Mouse (Mus musculus) myocyte (in vitro differentiated cells): Measurements from ENCODE around the gene Ccndbp1. TPM values are rescaled to one million over a fixed set of nuclear protein-coding genes. Genes with fewer than 3 reads are reported as not detected.
"Not testable (repeated sequence)": the region's sequence is repeated elsewhere in the genome, so short reads cannot be mapped to it uniquely, and the experiment has no call there.

Experiments used
- H3K27me3 ChIP-seq: one replicate; pipeline ENCODE4 v1.6.1; 2011; ENCODE audit not compliant: control insufficient read depth, insufficient read depth, insufficient read length
- H3K36me3 ChIP-seq: one replicate; pipeline ENCODE4 v1.6.1; 2011; ENCODE audit not compliant: control insufficient read depth, insufficient read depth
- H3K4me2 ChIP-seq: one replicate; pipeline ENCODE4 v1.6.1; 2011; ENCODE audit warnings: low read depth, control low read depth
- H3K4me3 ChIP-seq: one replicate; pipeline ENCODE4 v1.5.1; 2011; ENCODE audit warnings: mild to moderate bottlenecking, control low read depth, moderate library complexity
- H3K79me2 ChIP-seq: one replicate; pipeline ENCODE4 v1.6.1; 2011; ENCODE audit not compliant: control insufficient read depth, insufficient read depth
- H3ac ChIP-seq: one replicate; pipeline ENCODE4 v1.6.1; 2011; ENCODE audit not compliant: control insufficient read depth, insufficient read length
- CEBPB ChIP-seq: IDR thresholded peaks from 2 replicates; pipeline ENCODE4 v1.6.1; 2011; ENCODE audit warnings: mild to moderate bottlenecking, moderate library complexity; ENCODE audit not compliant: poor library complexity, insufficient read depth, severe bottlenecking
- E2F4 ChIP-seq: IDR thresholded peaks from one replicate; pipeline ENCODE4 v1.6.1; 2011; ENCODE audit warnings: mild to moderate bottlenecking, control low read depth, moderate library complexity; ENCODE audit not compliant: insufficient read depth
- MAX ChIP-seq: IDR thresholded peaks from one replicate; pipeline ENCODE4 v1.6.1; 2011; ENCODE audit warnings: low read depth, mild to moderate bottlenecking, control low read depth
- MYOD1 ChIP-seq, 3 experiments: IDR thresholded peaks; one replicate each; pipeline ENCODE4 v1.6.1; 2011; ENCODE audit warnings: control low read depth in 2 of 3, low read depth in 2 of 3, mild to moderate bottlenecking in 2 of 3, moderate library complexity in 1 of 3; ENCODE audit not compliant: insufficient read length in 2 of 3, control insufficient read depth in 1 of 3
- MYOG ChIP-seq, 3 experiments: IDR thresholded peaks; one replicate each; pipeline ENCODE4 v1.6.1; 2011; ENCODE audit warnings: control low read depth in 2 of 3, low read depth in 2 of 3, mild to moderate bottlenecking in 2 of 3; ENCODE audit not compliant: insufficient read length in 2 of 3, control insufficient read depth in 1 of 3, insufficient read depth in 1 of 3
- POLR2A ChIP-seq: IDR thresholded peaks from one replicate; pipeline ENCODE4 v1.6.1; 2011; ENCODE audit warnings: low read depth, mild to moderate bottlenecking, control low read depth, moderate library complexity; ENCODE audit not compliant: insufficient read length
- POLR2AphosphoS2 ChIP-seq: IDR thresholded peaks from one replicate; pipeline ENCODE4 v1.6.1; 2011; ENCODE audit warnings: low read depth, control low read depth; ENCODE audit not compliant: insufficient read length
- REST ChIP-seq: IDR thresholded peaks from one replicate; pipeline ENCODE4 v1.6.1; 2011; ENCODE audit warnings: mild to moderate bottlenecking, control low read depth, moderate library complexity; ENCODE audit not compliant: insufficient read depth, insufficient read length
- SRF ChIP-seq: IDR thresholded peaks from one replicate; pipeline ENCODE4 v1.6.1; 2011; ENCODE audit warnings: low read depth; ENCODE audit not compliant: control insufficient read depth, insufficient read length
- TCF12 ChIP-seq: IDR thresholded peaks from one replicate; pipeline ENCODE4 v1.6.1; 2011; ENCODE audit warnings: mild to moderate bottlenecking, control low read depth; ENCODE audit not compliant: poor library complexity, insufficient read depth, severe bottlenecking
- TCF3 ChIP-seq: IDR thresholded peaks from one replicate; pipeline ENCODE4 v1.6.1; 2011; ENCODE audit warnings: low read depth, control low read depth; ENCODE audit not compliant: insufficient read length
- USF1 ChIP-seq: IDR thresholded peaks from one replicate; pipeline ENCODE4 v1.6.1; 2011; ENCODE audit warnings: low read depth, mild to moderate bottlenecking, control low read depth, moderate library complexity
- polyA plus RNA-seq: library from polyadenylated mRNA; unstranded; fragments of >200 nt; fragmentation: generic; extraction: Trizol; gene quantifications from one replicate; pipeline ENCODE4 v1.2.1, GENCODE M21; 2012; ENCODE audit warnings: missing spikeins

Gene Ccndbp1
- polyA plus RNA-seq, 1 experiment: 48.4 TPM

DNA sequence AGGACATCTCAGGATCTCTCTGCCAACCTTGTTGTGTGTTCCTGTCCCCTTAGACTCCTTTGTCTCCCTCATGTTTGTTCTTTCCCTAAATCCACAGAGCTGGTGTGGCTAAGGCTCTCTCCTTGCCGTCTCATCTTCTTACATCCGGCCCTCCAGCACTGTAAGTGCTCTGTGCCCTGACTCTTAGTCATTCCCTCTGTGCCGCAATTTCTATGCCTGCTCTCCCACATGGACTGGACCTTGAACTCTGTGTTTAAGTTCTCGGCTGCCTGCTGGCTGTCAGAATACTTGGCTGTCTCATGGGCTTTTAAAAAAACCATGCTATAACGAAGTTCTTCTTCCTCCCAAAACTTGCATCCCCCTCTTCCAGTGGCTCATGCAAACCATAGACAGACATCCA, 14.7 kb downstream of the Ccndbp1 start:
- no peaks in the 10 kb centered on the region for H3K79me2 ChIP-seq
- H3ac ChIP-seq: no peak overlapping the region
- H3K27me3 ChIP-seq: peaks cover 21% of the 10 kb centered on the region
- no peak overlapping the region for H3K4me3 ChIP-seq
- TF ChIP-seq POLR2AphosphoS2 (no peak), SRF (no peak), USF1 (no peak), POLR2A (no peak), REST (no peak), MYOG (IDR thresholded peaks at IDR 0.05; ENCODE audit: control insufficient read depth in 1 of 3, insufficient read depth in 1 of 3, insufficient read length in 2 of 3, low read depth in 2 of 3) (no peak), TCF3 (no peak), CEBPB (no peak), TCF12 (no peak), E2F4 (no peak), MYOD1 (IDR thresholded peaks at IDR 0.05; ENCODE audit: control insufficient read depth in 1 of 3, insufficient read length in 2 of 3, low read depth in 2 of 3) (no peak), MAX (no peak)
- H3K4me2 ChIP-seq: no peak overlapping the region
- no peaks in the 10 kb centered on the region for H3K36me3 ChIP-seq

DNA sequence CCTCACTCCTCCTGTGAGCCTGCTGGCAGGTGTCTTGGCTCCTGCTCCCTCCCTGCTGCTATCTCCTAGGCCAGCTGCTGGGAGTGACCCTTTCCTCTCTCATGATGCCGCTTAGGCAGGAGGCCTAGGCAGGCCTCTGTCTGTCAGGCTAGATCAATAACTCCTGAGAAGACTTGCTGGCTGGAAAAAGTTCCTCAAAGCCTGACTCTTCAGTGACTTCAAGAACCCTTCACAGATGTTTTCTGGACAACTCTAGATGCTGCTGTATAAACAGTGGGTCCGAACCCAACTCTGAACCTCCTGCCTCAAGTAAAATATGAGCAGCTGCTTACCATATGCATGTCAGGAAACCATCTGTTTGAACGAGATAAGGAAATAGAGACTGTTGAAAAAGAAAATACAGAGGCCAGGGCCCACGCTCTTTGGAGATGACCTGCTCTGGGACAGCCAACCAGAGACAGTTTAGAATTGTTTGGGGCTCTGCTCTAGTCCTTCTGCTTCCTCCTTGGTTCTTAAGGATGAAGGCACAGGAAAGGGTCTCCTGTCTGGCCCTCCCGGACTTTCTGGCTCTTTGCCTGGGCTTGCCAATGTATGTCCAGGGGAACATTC, 28.6 kb downstream of the Ccndbp1 start, which contains the start of gene Epb42:
Gene Epb42 (minus strand): TSS at position 340 of the 609 bp plus-strand sequence.
- Histone ChIP-seq H3K27me3 (peaks cover 4% of the 10 kb centered on the region), H3K4me3 (no peak within 1 kb of the TSS), H3K4me2 (no peak within 1 kb of the TSS), H3K36me3 (no peaks in the 10 kb centered on the region), H3ac (no peak within 1 kb of the TSS), H3K79me2 (no peaks in the 10 kb centered on the region)
- TF ChIP-seq MYOD1 (IDR thresholded peaks at IDR 0.05; ENCODE audit: control insufficient read depth in 1 of 3, insufficient read length in 2 of 3, low read depth in 2 of 3): no peak
- no peak for TF ChIP-seq MYOG (IDR thresholded peaks at IDR 0.05; ENCODE audit: control insufficient read depth in 1 of 3, insufficient read depth in 1 of 3, insufficient read length in 2 of 3, low read depth in 2 of 3)

GRCm38 (mm10) chr2:121038851-121039250, 30.6 kb downstream of the Ccndbp1 start:
- not testable (repeated sequence) for H3ac ChIP-seq, H3K4me3 ChIP-seq, H3K79me2 ChIP-seq, H3K36me3 ChIP-seq, H3K4me2 ChIP-seq, H3K27me3 ChIP-seq

GRCm38 (mm10) chr2:121039382-121039781, 31.2 kb downstream of the Ccndbp1 start:
- Histone ChIP-seq H3K36me3 (no peaks in the 10 kb centered on the region), H3K4me3 (no peak overlapping the region)

DNA sequence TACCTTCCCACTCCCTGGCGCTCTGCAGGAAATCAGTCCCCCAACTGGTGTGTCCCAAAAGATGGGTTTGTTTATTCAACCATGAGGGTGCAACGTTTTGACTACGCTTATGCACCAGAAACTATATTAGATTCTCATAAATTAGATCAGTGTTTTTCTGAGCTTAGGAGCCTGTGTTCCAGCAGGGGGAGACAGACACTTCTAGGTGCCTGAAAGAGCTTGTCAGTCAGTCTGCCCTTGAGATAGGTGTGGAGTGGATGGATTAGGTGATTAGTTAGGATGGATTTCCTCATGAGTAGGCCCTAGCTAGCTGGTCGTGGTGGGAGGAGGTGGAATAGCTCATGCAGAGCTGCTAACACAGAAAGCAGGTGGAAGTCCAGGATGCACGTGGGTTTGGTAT, 32.9 kb downstream of the Ccndbp1 start:
- H3K27me3 ChIP-seq: no peaks in the 10 kb centered on the region
- H3ac ChIP-seq: no peak overlapping the region
- no peak overlapping the region for H3K4me2 ChIP-seq
- no peaks in the 10 kb centered on the region for H3K79me2 ChIP-seq
- H3K4me3 ChIP-seq: no peak overlapping the region
- H3K36me3 ChIP-seq: no peaks in the 10 kb centered on the region
- TF ChIP-seq POLR2A (no peak), USF1 (no peak), MAX (no peak), TCF3 (no peak), MYOG (IDR thresholded peaks at IDR 0.05; ENCODE audit: control insufficient read depth in 1 of 3, insufficient read depth in 1 of 3, insufficient read length in 2 of 3, low read depth in 2 of 3) (no peak), POLR2AphosphoS2 (no peak), REST (no peak), TCF12 (no peak), SRF (no peak), CEBPB (no peak), MYOD1 (IDR thresholded peaks at IDR 0.05; ENCODE audit: control insufficient read depth in 1 of 3, insufficient read length in 2 of 3, low read depth in 2 of 3) (no peak), E2F4 (no peak)

More at GRCm38 (mm10) chr2:121039382-121039781, 31.2 kb downstream of the Ccndbp1 start:
- Histone ChIP-seq H3K27me3 (no peaks in the 10 kb centered on the region), H3ac (no peak overlapping the region), H3K4me2 (no peak overlapping the region), H3K79me2 (no peaks in the 10 kb centered on the region)
- no peak for TF ChIP-seq E2F4
- no peak for TF ChIP-seq MYOG (IDR thresholded peaks at IDR 0.05; ENCODE audit: control insufficient read depth in 1 of 3, insufficient read depth in 1 of 3, insufficient read length in 2 of 3, low read depth in 2 of 3)
- TF ChIP-seq SRF: no peak
- TF ChIP-seq TCF3: no peak
- no peak for TF ChIP-seq TCF12
- no peak for TF ChIP-seq POLR2AphosphoS2
- no peak for TF ChIP-seq MAX
- no peak for TF ChIP-seq MYOD1 (IDR thresholded peaks at IDR 0.05; ENCODE audit: control insufficient read depth in 1 of 3, insufficient read length in 2 of 3, low read depth in 2 of 3)
- no peak for TF ChIP-seq USF1
- TF ChIP-seq CEBPB: no peak
- TF ChIP-seq POLR2A: no peak
- TF ChIP-seq REST: no peak
